Mouse (Mus musculus): ENCODE measurements around the gene Gm20388. TPM values are rescaled to one million over a fixed set of nuclear protein-coding genes. Genes with fewer than 3 reads are reported as not detected.

Gm20388 gene
- polyA plus RNA-seq, 2 experiments: 8.5 TPM; not detected in 1

DNA sequence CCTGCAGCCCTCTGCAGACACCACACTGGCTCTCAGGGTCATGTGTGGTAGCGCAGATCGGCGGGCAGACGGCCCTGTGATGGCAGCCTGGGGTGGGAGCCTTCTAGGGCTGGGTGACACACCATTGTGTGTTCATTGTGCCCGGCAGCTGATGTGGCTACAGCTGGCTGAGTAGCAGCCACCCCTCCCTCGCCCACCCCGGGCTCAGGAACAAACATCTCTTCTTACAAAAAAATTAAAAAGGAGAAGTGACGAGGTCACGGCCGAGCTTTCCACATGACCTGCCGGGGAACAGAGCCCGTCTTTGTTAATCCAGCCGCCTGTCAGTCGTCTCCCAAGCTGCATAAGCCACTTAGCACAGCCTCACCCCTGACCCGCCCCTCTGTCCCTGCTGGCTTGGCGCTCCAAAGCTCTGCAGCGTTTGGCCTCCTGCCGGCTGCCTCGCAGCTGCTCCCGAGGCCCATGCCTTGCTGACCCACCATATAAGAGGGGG is 412.4 kb downstream of the Gm20388 start:
- Histone ChIP-seq H3K4me1 (replicated peaks; ENCODE audit: control insufficient read depth in 2 of 2, insufficient read depth in 2 of 2, low read length in 1 of 2) (peaks cover 9 to 25% of the 10 kb centered on the region in 2 experiments), H3K27me3 (ENCODE audit: control insufficient read depth, insufficient read depth, low read length) (no peaks in the 10 kb centered on the region), H3K9ac (replicated peaks) (no peak overlapping the region), H3K9me3 (ENCODE audit: control insufficient read depth, low read length) (no peaks in the 10 kb centered on the region), H3K4me3 (ENCODE audit: insufficient read depth in 1 of 2, low read depth in 2 of 2, low read length in 2 of 2) (no peak overlapping the region), H3K27ac (no peak overlapping the region), H3K4me2 (ENCODE audit: low read depth) (no peak overlapping the region), H3K36me3 (replicated peaks; ENCODE audit: control insufficient read depth, insufficient read depth, low read depth) (no peaks in the 10 kb centered on the region)
- DNase-seq (ENCODE audit: low read depth in 3 of 3, low spot score in 3 of 3): no peak
- 18% methylated on average over 20 of the region's 20 CpGs for WGBS (ENCODE audit: insufficient replicate concordance)
- no peak for TF ChIP-seq EP300 (IDR thresholded peaks at IDR 0.05; ENCODE audit: low read depth)
- no peak for TF ChIP-seq CTCF (IDR thresholded peaks at IDR 0.05; ENCODE audit: low read depth)
- ATAC-seq (ENCODE audit: insufficient read depth): no peak

DNA sequence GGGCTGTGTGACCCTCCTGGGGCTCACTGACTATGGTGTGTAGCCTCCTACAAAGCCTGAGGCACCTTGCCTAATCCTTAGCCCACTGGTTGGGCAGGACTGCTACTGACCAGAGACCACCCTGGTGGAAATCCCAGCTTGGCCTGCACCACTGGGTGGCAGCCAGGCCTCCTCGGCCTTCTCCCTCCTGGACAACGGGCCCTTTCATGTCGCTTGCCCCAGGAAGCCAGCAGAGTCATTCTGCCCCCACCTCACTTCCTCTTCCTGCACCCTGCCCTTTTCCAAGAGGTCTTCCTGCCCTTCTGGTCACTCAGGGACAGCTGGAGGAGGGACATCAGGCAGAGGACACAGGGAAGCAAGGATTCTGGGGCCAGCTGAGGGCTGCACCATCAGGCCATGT is 413.9 kb downstream of the Gm20388 start:
- H3K27ac ChIP-seq: no peak overlapping the region
- ATAC-seq (ENCODE audit: insufficient read depth) (no peak), DNase-seq (ENCODE audit: low read depth in 3 of 3, low spot score in 3 of 3) (no peak)
- TF ChIP-seq EP300 (IDR thresholded peaks at IDR 0.05; ENCODE audit: low read depth): no peak
- TF ChIP-seq CTCF (IDR thresholded peaks at IDR 0.05; ENCODE audit: low read depth): no peak
- no peaks in the 10 kb centered on the region for H3K36me3 ChIP-seq (replicated peaks; ENCODE audit: control insufficient read depth, insufficient read depth, low read depth)
- H3K4me2 ChIP-seq (ENCODE audit: low read depth): no peak overlapping the region
- no peak overlapping the region for H3K9ac ChIP-seq (replicated peaks)
- peaks cover 19 to 31% of the 10 kb centered on the region in 2 experiments for H3K4me1 ChIP-seq (replicated peaks; ENCODE audit: control insufficient read depth in 2 of 2, insufficient read depth in 2 of 2, low read length in 1 of 2)
- WGBS (ENCODE audit: insufficient replicate concordance): 33% methylated on average over 3 of the region's 3 CpGs
- no peaks in the 10 kb centered on the region for H3K27me3 ChIP-seq (ENCODE audit: control insufficient read depth, insufficient read depth, low read length)
- no peak overlapping the region for H3K4me3 ChIP-seq (ENCODE audit: insufficient read depth in 1 of 2, low read depth in 2 of 2, low read length in 2 of 2)
- no peaks in the 10 kb centered on the region for H3K9me3 ChIP-seq (ENCODE audit: control insufficient read depth, low read length)

- no peak for DNase-seq (ENCODE audit: low read depth in 3 of 3, low spot score in 3 of 3)
- H3K27me3 ChIP-seq (ENCODE audit: control insufficient read depth, insufficient read depth, low read length): no peaks in the 10 kb centered on the region
- no peaks in the 10 kb centered on the region for H3K9me3 ChIP-seq (ENCODE audit: control insufficient read depth, low read length)
- H3K9ac ChIP-seq (replicated peaks): no peak overlapping the region; the same call in 1 of the 2 replicates
- peaks cover 19 to 29% of the 10 kb centered on the region in 2 experiments for H3K4me1 ChIP-seq (replicated peaks; ENCODE audit: control insufficient read depth in 2 of 2, insufficient read depth in 2 of 2, low read length in 1 of 2)
- 15% methylated on average over 5 of the region's 5 CpGs for WGBS (ENCODE audit: insufficient replicate concordance)
- peak; percentile 78 for ATAC-seq (ENCODE audit: insufficient read depth)
- no peak overlapping the region for H3K4me2 ChIP-seq (ENCODE audit: low read depth)
- TF ChIP-seq EP300 (IDR thresholded peaks at IDR 0.05; ENCODE audit: low read depth) (peak; percentile 73), CTCF (IDR thresholded peaks at IDR 0.05; ENCODE audit: low read depth) (no peak; the same call in 1 of the 2 replicates)
- no peak overlapping the region for H3K4me3 ChIP-seq (ENCODE audit: insufficient read depth in 1 of 2, low read depth in 2 of 2, low read length in 2 of 2)
- no peak overlapping the region; the same call in 1 of the 2 replicates for H3K27ac ChIP-seq
- H3K36me3 ChIP-seq (replicated peaks; ENCODE audit: control insufficient read depth, insufficient read depth, low read depth): no peaks in the 10 kb centered on the region
Measured at GRCm38 (mm10) chr8:120325172-120325767, 414.6 kb downstream of the Gm20388 start.

- no peaks in the 10 kb centered on the region for H3K27me3 ChIP-seq (ENCODE audit: control insufficient read depth, insufficient read depth, low read length)
- H3K36me3 ChIP-seq (replicated peaks; ENCODE audit: control insufficient read depth, insufficient read depth, low read depth): no peaks in the 10 kb centered on the region
- H3K9ac ChIP-seq (replicated peaks): no peak overlapping the region
- TF ChIP-seq CTCF (IDR thresholded peaks at IDR 0.05; ENCODE audit: low read depth) (peak; percentile 78), EP300 (IDR thresholded peaks at IDR 0.05; ENCODE audit: low read depth) (no peak)
- H3K4me3 ChIP-seq (ENCODE audit: insufficient read depth in 1 of 2, low read depth in 2 of 2, low read length in 2 of 2): no peak overlapping the region
- H3K4me1 ChIP-seq (replicated peaks; ENCODE audit: control insufficient read depth in 2 of 2, insufficient read depth in 2 of 2, low read length in 1 of 2): peaks cover 19 to 29% of the 10 kb centered on the region in 2 experiments
- H3K27ac ChIP-seq: no peak overlapping the region
- no peak overlapping the region for H3K4me2 ChIP-seq (ENCODE audit: low read depth)
- H3K9me3 ChIP-seq (ENCODE audit: control insufficient read depth, low read length): no peaks in the 10 kb centered on the region
- ATAC-seq (ENCODE audit: insufficient read depth): peak; percentile 42; the same call in 1 of the 2 replicates
- no peak for DNase-seq (ENCODE audit: low read depth in 3 of 3, low spot score in 3 of 3)
- 47% methylated on average over 3 of the region's 3 CpGs for WGBS (ENCODE audit: insufficient replicate concordance)
Measured at GRCm38 (mm10) chr8:120327131-120327554, 416.5 kb downstream of the Gm20388 start.

DNA sequence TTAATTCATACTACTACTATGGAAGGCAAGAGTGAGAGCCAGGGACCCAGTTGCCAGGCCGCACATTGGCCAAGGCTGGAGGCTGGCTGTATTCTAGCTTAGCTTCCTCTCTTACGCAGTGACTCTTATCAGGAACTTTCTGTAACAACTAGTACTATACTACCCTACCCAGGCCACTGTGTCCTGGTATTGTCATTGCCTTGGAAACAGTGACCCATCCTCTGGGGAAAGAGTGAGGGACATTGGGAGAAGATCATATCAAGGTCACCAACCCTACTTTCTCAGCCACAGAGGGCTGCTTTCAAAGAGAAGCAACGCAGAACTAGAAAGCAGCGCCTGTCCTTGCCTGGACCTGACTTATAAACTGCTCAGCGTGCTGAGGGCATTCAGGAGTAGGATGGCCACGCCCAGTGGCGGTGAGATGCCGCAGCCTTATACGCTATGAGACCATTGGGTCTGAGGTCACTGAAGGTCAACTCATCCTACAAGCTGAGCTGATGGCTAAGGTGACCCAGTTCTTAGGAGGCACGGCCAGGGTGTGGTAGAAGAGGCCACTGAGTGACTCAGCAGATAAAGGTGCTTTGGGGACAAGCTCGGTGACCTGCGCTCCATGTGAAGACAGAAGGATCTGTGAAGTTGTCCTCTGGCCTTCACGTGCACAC is 417.9 kb downstream of the Gm20388 start:
- Histone ChIP-seq H3K4me1 (replicated peaks; ENCODE audit: control insufficient read depth in 2 of 2, insufficient read depth in 2 of 2, low read length in 1 of 2) (peaks cover 19 to 31% of the 10 kb centered on the region in 2 experiments), H3K36me3 (replicated peaks; ENCODE audit: control insufficient read depth, insufficient read depth, low read depth) (no peaks in the 10 kb centered on the region), H3K4me3 (ENCODE audit: insufficient read depth in 1 of 2, low read depth in 2 of 2, low read length in 2 of 2) (no peak overlapping the region), H3K9ac (replicated peaks) (no peak overlapping the region), H3K4me2 (ENCODE audit: low read depth) (no peak overlapping the region), H3K9me3 (ENCODE audit: control insufficient read depth, low read length) (no peaks in the 10 kb centered on the region), H3K27me3 (ENCODE audit: control insufficient read depth, insufficient read depth, low read length) (no peaks in the 10 kb centered on the region), H3K27ac (no peak overlapping the region; the same call in 1 of the 2 replicates)
- no peak for TF ChIP-seq EP300 (IDR thresholded peaks at IDR 0.05; ENCODE audit: low read depth)
- TF ChIP-seq CTCF (IDR thresholded peaks at IDR 0.05; ENCODE audit: low read depth): no peak
- ATAC-seq (ENCODE audit: insufficient read depth): no peak
- no peak for DNase-seq (ENCODE audit: low read depth in 3 of 3, low spot score in 3 of 3)
- 47% methylated on average over 13 of the region's 13 CpGs for WGBS (ENCODE audit: insufficient replicate concordance)

Data from liver, embryonic 14.5 days (tissue).